Mouse (Mus musculus): ENCODE data around the gene Slc4a1. TPM values are rescaled to one million over a fixed set of nuclear protein-coding genes. Genes with fewer than 3 reads are reported as not detected.

Gene Slc4a1
- polyA plus RNA-seq, 1 experiment = 0.48 TPM

GRCm38 (mm10) chr11:102374108-102374725 lies 8.2 kb upstream of the Slc4a1 start:
- no peak overlapping the region for H3K9ac ChIP-seq (ENCODE audit: low read depth, poor library complexity, severe bottlenecking)
- H3K4me1 ChIP-seq (ENCODE audit: control insufficient read depth, insufficient read depth, low read length) = peaks cover 9% of the 10 kb centered on the region
- H3K9me3 ChIP-seq (replicated peaks; ENCODE audit: control insufficient read depth, insufficient read depth, low read length, poor library complexity, severe bottlenecking) = 0 out of 2 replicates have a peak, but pooled peaks cover 4% of the 10 kb centered on the region
- no peak overlapping the region for H3K27ac ChIP-seq (ENCODE audit: insufficient read depth, low read length)
- H3K36me3 ChIP-seq (ENCODE audit: control insufficient read depth, insufficient read depth, low read length, poor library complexity, severe bottlenecking) = no peaks in the 10 kb centered on the region
- no peaks in the 10 kb centered on the region for H3K27me3 ChIP-seq (ENCODE audit: control insufficient read depth, insufficient read depth, low read length, poor library complexity, severe bottlenecking)
- H3K4me3 ChIP-seq (ENCODE audit: low read depth, low read length) = no peak overlapping the region
- TF ChIP-seq POLR2A (IDR thresholded peaks at IDR 0.05; ENCODE audit: insufficient read depth, low read length) = no peak
- no peak for TF ChIP-seq CTCF (IDR thresholded peaks at IDR 0.05; ENCODE audit: low read depth, low read length)
- TF ChIP-seq EP300 (IDR thresholded peaks at IDR 0.05; ENCODE audit: insufficient read depth, low read depth, low read length) = no peak

- no peak for TF ChIP-seq POLR2A (IDR thresholded peaks at IDR 0.05; ENCODE audit: insufficient read depth, low read length)
- TF ChIP-seq EP300 (IDR thresholded peaks at IDR 0.05; ENCODE audit: insufficient read depth, low read depth, low read length) = 0 out of 2 replicates have a peak, but pooled peaks have one; percentile 11
- TF ChIP-seq CTCF (IDR thresholded peaks at IDR 0.05; ENCODE audit: low read depth, low read length) = no peak
- no peak overlapping the region; the same call in 1 of the 2 replicates for H3K27ac ChIP-seq (ENCODE audit: insufficient read depth, low read length)
- no peaks in the 10 kb centered on the region for H3K9me3 ChIP-seq (replicated peaks; ENCODE audit: control insufficient read depth, insufficient read depth, low read length, poor library complexity, severe bottlenecking)
- H3K4me3 ChIP-seq (ENCODE audit: low read depth, low read length) = no peak overlapping the region
- H3K9ac ChIP-seq (ENCODE audit: low read depth, poor library complexity, severe bottlenecking) = no peak overlapping the region
- H3K36me3 ChIP-seq (ENCODE audit: control insufficient read depth, insufficient read depth, low read length, poor library complexity, severe bottlenecking) = no peaks in the 10 kb centered on the region
- no peaks in the 10 kb centered on the region for H3K27me3 ChIP-seq (ENCODE audit: control insufficient read depth, insufficient read depth, low read length, poor library complexity, severe bottlenecking)
- H3K4me1 ChIP-seq (ENCODE audit: control insufficient read depth, insufficient read depth, low read length) = peaks cover 9% of the 10 kb centered on the region
These were observed 7.6 kb upstream of the Slc4a1 start for GRCm38 (mm10) chr11:102373646-102374045.

GRCm38 (mm10) chr11:102372936-102373335 lies 6.9 kb upstream of the Slc4a1 start:
- TF ChIP-seq EP300 (IDR thresholded peaks at IDR 0.05; ENCODE audit: insufficient read depth, low read depth, low read length) = no peak
- TF ChIP-seq POLR2A (IDR thresholded peaks at IDR 0.05; ENCODE audit: insufficient read depth, low read length) = no peak
- TF ChIP-seq CTCF (IDR thresholded peaks at IDR 0.05; ENCODE audit: low read depth, low read length) = no peak
- Histone ChIP-seq H3K27me3 (ENCODE audit: control insufficient read depth, insufficient read depth, low read length, poor library complexity, severe bottlenecking) (no peaks in the 10 kb centered on the region), H3K9ac (ENCODE audit: low read depth, poor library complexity, severe bottlenecking) (0 out of 2 replicates have a peak overlapping the region, but pooled peaks have one; percentile 0), H3K27ac (ENCODE audit: insufficient read depth, low read length) (peak overlapping the region; percentile 19; the same call in 1 of the 2 replicates), H3K4me1 (ENCODE audit: control insufficient read depth, insufficient read depth, low read length) (peaks cover 9% of the 10 kb centered on the region), H3K36me3 (ENCODE audit: control insufficient read depth, insufficient read depth, low read length, poor library complexity, severe bottlenecking) (no peaks in the 10 kb centered on the region), H3K4me3 (ENCODE audit: low read depth, low read length) (0 out of 2 replicates have a peak overlapping the region, but pooled peaks have one; percentile 11), H3K9me3 (replicated peaks; ENCODE audit: control insufficient read depth, insufficient read depth, low read length, poor library complexity, severe bottlenecking) (no peaks in the 10 kb centered on the region)

GRCm38 (mm10) chr11:102371926-102372685 lies 6.1 kb upstream of the Slc4a1 start:
- H3K4me1 ChIP-seq (ENCODE audit: control insufficient read depth, insufficient read depth, low read length) = peaks cover 11% of the 10 kb centered on the region
- no peaks in the 10 kb centered on the region for H3K27me3 ChIP-seq (ENCODE audit: control insufficient read depth, insufficient read depth, low read length, poor library complexity, severe bottlenecking)
- no peak overlapping the region for H3K4me3 ChIP-seq (ENCODE audit: low read depth, low read length)
- no peak overlapping the region for H3K9ac ChIP-seq (ENCODE audit: low read depth, poor library complexity, severe bottlenecking)
- TF ChIP-seq EP300 (IDR thresholded peaks at IDR 0.05; ENCODE audit: insufficient read depth, low read depth, low read length) (no peak), POLR2A (IDR thresholded peaks at IDR 0.05; ENCODE audit: insufficient read depth, low read length) (no peak), CTCF (IDR thresholded peaks at IDR 0.05; ENCODE audit: low read depth, low read length) (no peak)
- no peaks in the 10 kb centered on the region for H3K36me3 ChIP-seq (ENCODE audit: control insufficient read depth, insufficient read depth, low read length, poor library complexity, severe bottlenecking)
- no peaks in the 10 kb centered on the region for H3K9me3 ChIP-seq (replicated peaks; ENCODE audit: control insufficient read depth, insufficient read depth, low read length, poor library complexity, severe bottlenecking)
- no peak overlapping the region for H3K27ac ChIP-seq (ENCODE audit: insufficient read depth, low read length)

- Histone ChIP-seq H3K36me3 (ENCODE audit: control insufficient read depth, insufficient read depth, low read length, poor library complexity, severe bottlenecking) (no peaks in the 10 kb centered on the region), H3K27me3 (ENCODE audit: control insufficient read depth, insufficient read depth, low read length, poor library complexity, severe bottlenecking) (no peaks in the 10 kb centered on the region), H3K9me3 (replicated peaks; ENCODE audit: control insufficient read depth, insufficient read depth, low read length, poor library complexity, severe bottlenecking) (no peaks in the 10 kb centered on the region), H3K4me1 (ENCODE audit: control insufficient read depth, insufficient read depth, low read length) (peaks cover 11% of the 10 kb centered on the region), H3K27ac (ENCODE audit: insufficient read depth, low read length) (no peak overlapping the region), H3K4me3 (ENCODE audit: low read depth, low read length) (no peak overlapping the region), H3K9ac (ENCODE audit: low read depth, poor library complexity, severe bottlenecking) (no peak overlapping the region)
- TF ChIP-seq EP300 (IDR thresholded peaks at IDR 0.05; ENCODE audit: insufficient read depth, low read depth, low read length) = no peak
- no peak for TF ChIP-seq CTCF (IDR thresholded peaks at IDR 0.05; ENCODE audit: low read depth, low read length)
- TF ChIP-seq POLR2A (IDR thresholded peaks at IDR 0.05; ENCODE audit: insufficient read depth, low read length) = no peak
These were observed 4.3 kb upstream of the Slc4a1 start for GRCm38 (mm10) chr11:102370285-102370684.

GRCm38 (mm10) chr11:102369263-102369662 lies 3.3 kb upstream of the Slc4a1 start:
- Histone ChIP-seq H3K4me1 (ENCODE audit: control insufficient read depth, insufficient read depth, low read length) (peaks cover 9% of the 10 kb centered on the region), H3K36me3 (ENCODE audit: control insufficient read depth, insufficient read depth, low read length, poor library complexity, severe bottlenecking) (no peaks in the 10 kb centered on the region), H3K27ac (ENCODE audit: insufficient read depth, low read length) (no peak overlapping the region), H3K4me3 (ENCODE audit: low read depth, low read length) (no peak overlapping the region), H3K9ac (ENCODE audit: low read depth, poor library complexity, severe bottlenecking) (no peak overlapping the region), H3K27me3 (ENCODE audit: control insufficient read depth, insufficient read depth, low read length, poor library complexity, severe bottlenecking) (no peaks in the 10 kb centered on the region), H3K9me3 (replicated peaks; ENCODE audit: control insufficient read depth, insufficient read depth, low read length, poor library complexity, severe bottlenecking) (no peaks in the 10 kb centered on the region)
- TF ChIP-seq POLR2A (IDR thresholded peaks at IDR 0.05; ENCODE audit: insufficient read depth, low read length) (no peak), CTCF (IDR thresholded peaks at IDR 0.05; ENCODE audit: low read depth, low read length) (no peak), EP300 (IDR thresholded peaks at IDR 0.05; ENCODE audit: insufficient read depth, low read depth, low read length) (no peak)

Data from ES-Bruce4 (cell line).